Mouse (Mus musculus) embryonic fibroblast, embryonic 13.5 days (primary cell): ENCODE measurements around the gene Sarnp.

Experiments used
- CTCF ChIP-seq: IDR thresholded peaks from 2 replicates; pipeline ENCODE4 v1.5.1; 2011; ENCODE audit warnings: mild to moderate bottlenecking, control low read depth, low read length, moderate library complexity, borderline replicate concordance; ENCODE audit not compliant: insufficient read depth
- POLR2A ChIP-seq: IDR thresholded peaks from 2 replicates; pipeline ENCODE4 v1.6.1; 2011; ENCODE audit warnings: low read depth, mild to moderate bottlenecking, control low read depth, low read length, moderate library complexity

DNA sequence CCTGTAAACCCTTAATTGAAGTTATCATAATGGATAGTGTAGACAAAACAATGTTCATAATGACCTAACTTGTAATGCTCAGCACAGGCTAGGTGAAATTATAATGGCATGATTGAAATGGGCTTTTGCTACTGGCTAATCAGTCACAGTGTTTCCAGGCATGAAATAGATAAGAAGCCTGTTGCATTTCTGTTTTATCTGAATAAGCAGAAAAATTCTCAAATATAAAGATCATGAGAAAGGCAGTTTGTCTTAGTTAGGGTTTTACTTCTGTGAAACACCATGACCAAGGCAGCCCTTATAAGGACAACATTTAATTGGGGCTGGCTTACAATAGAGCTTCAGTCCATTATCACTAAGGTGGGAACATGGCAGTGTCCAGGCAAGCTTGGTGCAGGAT lies 23.5 kb downstream of the Sarnp start:
- TF ChIP-seq CTCF: no peak
- no peak for TF ChIP-seq POLR2A
